Mouse (Mus musculus) large intestine, adult 2 months (tissue): Measurements from ENCODE around the gene Fat3. TPM values are rescaled to one million over a fixed set of nuclear protein-coding genes. Genes with fewer than 3 reads are reported as not detected.

Source experiments
- DNase-seq: peaks from one replicate; pipeline ENCODE4 v3.0.0-alpha.2; 2012; ENCODE audit warnings: low read depth, low spot score
- WGBS: fragments of 180-500 bp; shearing (Covaris S2); methylation state at CpG from one replicate; pipeline ENCODE4 v1.1.7; 2018; 5-methylcytosine and 5-hydroxymethylcytosine counted together
- polyA plus RNA-seq: library from polyadenylated mRNA; depleted of rRNA; stranded (reverse); fragments of >200 nt; gene quantifications from 2 replicates; pipeline ENCODE4 v1.2.3, GENCODE M21; 2012

Gene Fat3
- polyA plus RNA-seq, 1 experiment, result 0.14 TPM

DNA sequence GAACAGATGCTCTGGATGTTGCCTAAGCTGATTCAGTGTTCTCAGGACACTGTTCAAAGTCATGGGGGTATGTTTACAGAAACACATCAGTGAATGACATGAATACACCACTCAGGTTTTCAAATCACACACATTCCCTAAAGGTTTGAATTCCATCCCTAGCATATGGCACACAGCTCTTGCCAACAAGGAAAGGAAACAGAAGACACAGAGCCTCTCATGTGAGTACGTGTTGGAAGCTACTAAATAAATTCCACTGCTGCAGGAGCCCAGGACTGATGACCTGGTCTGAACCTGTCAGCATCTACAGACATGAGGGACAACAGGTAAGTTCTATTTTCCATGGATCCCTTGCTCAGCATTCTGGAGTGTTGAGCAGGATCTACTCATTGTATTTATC, 528.9 kb downstream of the Fat3 start:
- WGBS, result 39% methylated on average over 1 of the region's 1 CpGs
- DNase-seq, result no peak

GRCm38 (mm10) chr9:15971393-15971792, 529.7 kb downstream of the Fat3 start:
- no peak for DNase-seq

DNA sequence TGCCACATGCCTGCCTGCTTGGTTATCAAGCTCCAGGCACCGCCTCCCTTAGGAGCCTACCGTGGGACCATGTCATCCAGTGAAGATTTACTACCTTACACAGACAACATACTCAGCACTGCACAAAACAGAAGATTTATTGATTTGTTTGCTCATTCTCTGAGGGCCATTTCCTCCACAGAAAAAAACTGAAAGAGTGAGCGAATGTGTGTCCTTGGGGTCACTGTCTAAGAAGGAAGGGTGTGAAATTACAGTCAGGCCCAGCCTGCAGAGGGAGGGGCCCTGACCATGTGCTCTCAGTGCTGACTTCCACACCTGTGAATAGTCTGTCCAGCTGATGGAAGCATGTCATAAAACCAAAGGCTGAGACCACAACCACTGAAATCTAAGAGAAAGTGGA, 536.9 kb downstream of the Fat3 start:
- no peak for DNase-seq
- 33% methylated on average over 3 of the region's 3 CpGs for WGBS

GRCm38 (mm10) chr9:15962886-15963285, 538.2 kb downstream of the Fat3 start:
- 70% methylated on average over 2 of the region's 2 CpGs for WGBS
- DNase-seq, result no peak

- DNase-seq, result no peak
- 35% methylated on average over 3 of the region's 3 CpGs for WGBS
These were observed 542.8 kb downstream of the Fat3 start for GRCm38 (mm10) chr9:15958224-15958787.

GRCm38 (mm10) chr9:15957816-15958215, 543.3 kb downstream of the Fat3 start:
- 61% methylated on average over 3 of the region's 3 CpGs for WGBS
- no peak for DNase-seq

- no peak for DNase-seq
- 72% methylated on average over 5 of the region's 5 CpGs for WGBS
These were observed 545.8 kb downstream of the Fat3 start for GRCm38 (mm10) chr9:15955147-15955782.

GRCm38 (mm10) chr9:15954338-15954704, 546.8 kb downstream of the Fat3 start:
- no peak for DNase-seq
- 52% methylated on average over 1 of the region's 1 CpGs for WGBS

- WGBS, result 77% methylated on average over 6 of the region's 6 CpGs
- no peak for DNase-seq
These were observed 547.3 kb downstream of the Fat3 start for GRCm38 (mm10) chr9:15953585-15954337.

DNA sequence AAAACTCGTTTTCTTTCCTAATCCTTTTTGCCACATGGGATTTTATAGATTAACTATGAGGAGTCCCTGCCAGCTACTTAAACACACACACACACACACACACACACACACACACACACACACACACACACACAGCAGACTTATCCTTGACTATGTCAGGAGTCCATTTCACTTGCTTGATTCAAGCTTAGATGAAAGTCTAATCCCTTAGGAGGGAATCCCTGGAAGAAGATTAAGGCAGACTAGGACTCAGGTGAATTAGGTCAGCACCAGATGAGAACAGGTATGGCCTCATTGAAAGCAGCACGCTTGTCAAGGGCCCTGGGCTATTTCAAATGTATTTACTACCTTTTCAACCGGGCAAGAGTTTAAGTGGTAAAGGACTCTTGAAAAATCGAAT, 553.0 kb downstream of the Fat3 start:
- WGBS, result 71% methylated on average over 4 of the region's 4 CpGs
- DNase-seq, result no peak

DNA sequence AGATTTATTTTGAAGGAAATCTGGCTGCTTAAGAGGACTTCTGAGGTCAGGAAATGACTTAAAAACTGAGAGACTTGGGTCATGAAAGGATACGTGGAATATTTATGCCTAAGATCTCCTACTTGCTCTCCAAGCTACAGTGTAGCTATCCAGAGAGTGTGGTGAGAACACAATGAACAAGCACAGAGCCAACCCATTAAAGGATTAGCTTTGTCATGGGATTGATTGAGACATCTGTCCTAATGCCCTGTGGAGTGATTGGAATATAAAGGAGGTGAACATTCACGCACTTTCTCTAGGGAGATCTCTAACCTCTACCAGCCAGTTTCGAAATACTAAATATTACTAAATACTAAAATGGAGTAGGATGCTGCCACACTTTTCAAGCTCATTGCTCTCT, 556.9 kb downstream of the Fat3 start:
- WGBS, result 79% methylated on average over 3 of the region's 3 CpGs
- no peak for DNase-seq

GRCm38 (mm10) chr9:15943486-15944153, 557.5 kb downstream of the Fat3 start:
- WGBS, result 82% methylated on average over 3 of the region's 3 CpGs
- DNase-seq, result no peak

GRCm38 (mm10) chr9:15941818-15942217, 559.3 kb downstream of the Fat3 start:
- 83% methylated on average over 2 of the region's 2 CpGs for WGBS
- no peak for DNase-seq

GRCm38 (mm10) chr9:15940933-15941673, 560.0 kb downstream of the Fat3 start:
- WGBS, result 77% methylated on average over 7 of the region's 7 CpGs
- DNase-seq, result no peak

DNA sequence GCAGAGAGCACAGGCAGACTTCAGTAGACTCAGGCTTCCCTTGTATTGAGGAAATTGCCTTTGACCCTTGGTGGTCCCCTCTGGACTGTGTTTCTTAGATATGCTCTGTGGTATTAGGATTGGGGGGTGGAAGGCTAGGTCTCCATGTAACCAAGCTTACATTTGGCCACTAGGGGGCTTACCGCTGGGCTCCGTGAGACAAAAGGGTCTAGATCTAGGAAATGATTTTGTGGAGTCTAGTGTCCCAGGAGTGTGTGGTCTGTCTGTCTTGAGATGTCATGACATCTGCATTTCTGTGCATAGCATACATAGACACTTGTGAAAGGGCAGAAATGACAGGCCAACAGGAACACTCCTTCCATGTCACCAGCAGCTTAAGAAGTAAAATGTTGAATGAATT, 561.5 kb downstream of the Fat3 start:
- WGBS, result 70% methylated on average over 2 of the region's 2 CpGs
- DNase-seq, result no peak

DNA sequence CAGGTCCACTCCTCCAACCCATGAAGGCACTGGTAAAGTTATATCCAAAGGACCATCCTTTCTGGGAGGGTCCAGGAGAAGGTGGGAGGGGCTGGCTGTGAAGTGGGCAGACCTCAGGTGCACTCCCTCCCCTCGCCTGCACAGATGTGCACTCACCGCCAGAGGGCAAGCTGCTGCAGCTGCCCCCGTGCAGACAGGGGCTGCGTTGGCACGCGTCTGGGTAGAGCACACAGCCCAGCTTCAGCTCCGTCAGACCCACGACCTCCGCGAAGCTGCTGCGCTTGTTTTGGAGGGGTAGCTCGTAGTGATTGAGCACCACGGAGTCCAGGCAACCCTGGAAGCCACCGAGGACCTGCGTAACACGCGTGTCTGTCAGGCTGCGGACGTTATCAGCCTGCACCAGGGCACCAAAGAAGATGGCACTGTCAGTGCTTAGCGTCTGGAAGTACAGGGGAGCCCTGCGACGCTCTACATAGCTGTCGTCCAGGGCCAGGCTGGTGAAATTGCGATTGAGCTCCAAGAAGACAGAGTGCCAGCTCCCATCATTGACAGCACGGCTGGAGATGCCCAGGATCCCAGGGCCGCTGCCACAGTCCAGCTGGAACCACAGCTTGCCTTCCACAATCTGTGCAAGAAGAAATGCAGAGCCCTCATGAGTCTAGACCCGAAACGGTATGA, 563.1 kb downstream of the Fat3 start:
- WGBS, result 68% methylated on average over 28 of the region's 28 CpGs

GRCm38 (mm10) chr9:15930928-15931443, 570.1 kb downstream of the Fat3 start:
- DNase-seq, result no peak
- WGBS, result 75% methylated on average over 5 of the region's 5 CpGs

More for the DNA sequence above, 563.1 kb downstream of the Fat3 start:
- DNase-seq, result no peak

GRCm38 (mm10) chr9:15928331-15928730, 572.8 kb downstream of the Fat3 start:
- 85% methylated on average over 2 of the region's 2 CpGs for WGBS
- no peak for DNase-seq

GRCm38 (mm10) chr9:15927378-15928083, 573.6 kb downstream of the Fat3 start:
- 51% methylated on average over 5 of the region's 5 CpGs for WGBS
- no peak for DNase-seq
